Mouse (Mus musculus) telencephalon, adult 2 months (tissue): ENCODE data around the gene Trim46.
"Not testable (repeated sequence)": the region's sequence is repeated elsewhere in the genome, so short reads cannot be mapped to it uniquely, and the experiment has no call there.

ENCODE experiments used
- DNase-seq: peaks from one replicate; pipeline ENCODE4 v3.0.0-alpha.2; 2011; ENCODE audit warnings: low read depth, low spot score

Trim46 gene

DNA sequence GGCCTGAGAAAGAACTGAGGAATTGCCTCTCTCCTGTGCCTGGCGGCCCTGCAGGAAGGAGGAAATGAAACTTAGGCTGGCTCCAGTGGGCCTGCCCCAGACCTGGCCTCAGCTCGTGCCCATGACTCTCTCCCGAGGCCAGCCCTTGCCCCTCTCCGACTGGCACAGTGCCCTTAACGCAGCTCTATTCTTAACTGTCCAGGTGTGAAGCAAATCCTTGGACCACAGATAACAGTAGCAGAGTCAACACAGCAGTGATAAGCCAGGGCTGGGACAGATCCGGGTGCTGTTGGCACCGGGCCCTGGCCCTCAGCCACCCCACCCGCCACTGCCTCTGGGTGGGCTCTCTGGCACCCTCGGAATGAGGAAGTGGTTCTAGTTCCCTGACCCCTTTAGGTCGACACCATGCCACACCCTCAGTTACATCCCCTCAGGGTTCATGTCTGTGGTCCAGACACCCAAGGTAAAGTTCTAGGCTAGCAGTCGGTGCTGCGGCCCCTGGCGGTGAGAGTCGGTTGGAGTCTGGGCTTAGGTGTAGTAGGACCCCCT, 12.5 kb downstream of the Trim46 start:
- no peak for DNase-seq

- no peak for DNase-seq
These were observed 13.5 kb downstream of the Trim46 start for GRCm38 (mm10) chr3:89232614-89233013.

DNA sequence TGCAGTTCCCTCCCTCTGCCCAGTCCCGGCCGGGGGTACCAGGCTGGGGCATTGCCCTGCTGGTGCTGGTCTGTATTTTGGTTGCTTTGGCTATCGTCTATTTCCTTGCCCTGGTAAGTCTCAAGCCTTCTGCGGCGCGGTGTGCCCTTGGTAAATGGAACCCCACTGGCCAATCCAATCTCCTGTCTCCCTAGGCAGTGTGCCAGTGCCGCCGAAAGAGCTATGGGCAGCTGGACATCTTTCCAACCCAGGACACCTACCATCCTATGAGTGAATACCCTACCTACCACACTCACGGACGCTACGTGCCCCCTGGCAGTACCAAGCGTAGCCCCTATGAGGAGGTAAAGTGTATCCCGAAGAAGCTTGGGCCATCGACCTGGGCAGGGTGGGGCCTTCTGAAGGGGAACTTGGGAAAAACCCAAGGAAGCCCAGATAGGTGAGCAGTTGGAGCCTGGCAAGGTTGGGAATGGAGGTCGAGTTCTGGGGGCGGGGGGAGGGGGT, 14.3 kb downstream of the Trim46 start:
- DNase-seq, result no peak

- DNase-seq, result no peak
These were observed 14.8 kb downstream of the Trim46 start for GRCm38 (mm10) chr3:89231345-89231744.

- no peak for DNase-seq
These were observed 15.5 kb downstream of the Trim46 start for GRCm38 (mm10) chr3:89230561-89230960.

DNA sequence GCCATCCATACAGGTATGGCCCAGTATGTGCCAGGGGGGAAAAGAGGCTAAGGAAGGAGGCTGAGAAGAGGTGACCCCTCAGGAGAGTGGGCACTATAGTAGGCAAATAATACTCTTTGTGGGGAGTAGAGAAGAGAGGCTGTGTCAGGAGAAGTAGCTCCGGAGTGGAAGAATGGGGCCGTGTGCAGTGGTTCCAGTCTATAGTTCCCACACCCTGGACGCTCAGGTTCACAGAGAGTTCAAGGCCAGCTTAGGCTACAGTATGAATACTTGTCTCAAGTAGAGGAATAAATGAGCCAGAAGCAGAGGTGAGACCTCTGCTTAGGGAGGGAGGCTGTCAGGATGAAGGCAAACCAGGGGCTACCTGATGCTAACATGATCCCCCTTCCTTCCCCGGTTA, 16.8 kb downstream of the Trim46 start:
- no peak for DNase-seq

DNA sequence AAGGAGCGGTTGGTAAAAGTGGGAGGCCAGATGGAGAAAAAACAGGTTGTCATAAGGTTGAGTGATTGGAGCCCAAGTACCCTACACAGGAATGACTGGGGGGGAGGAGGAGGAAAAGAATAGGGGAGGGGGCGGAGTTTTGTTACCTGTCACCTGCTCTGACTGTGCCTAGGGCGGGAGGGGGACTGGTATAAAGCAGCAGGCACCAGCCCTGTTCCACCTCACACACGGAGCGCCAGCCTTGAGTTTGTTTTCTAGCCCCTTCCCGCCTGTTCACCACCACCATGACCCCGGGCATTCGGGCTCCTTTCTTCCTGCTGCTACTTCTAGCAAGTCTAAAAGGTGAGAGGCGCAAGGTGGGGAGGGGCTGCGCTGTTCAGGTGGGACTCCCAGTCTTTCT, 17.3 kb downstream of the Trim46 start, which contains the start of gene Muc1:
Muc1 (plus strand) TSS at position 222 of the 400 bp plus-strand sequence.
- no peak for DNase-seq

- no peak for DNase-seq
These were observed 17.9 kb downstream of the Trim46 start for GRCm38 (mm10) chr3:89228180-89228549.

GRCm38 (mm10) chr3:89227307-89228179, 18.6 kb downstream of the Trim46 start:
- DNase-seq, result peak; percentile 93

GRCm38 (mm10) chr3:89226900-89227299, 19.2 kb downstream of the Trim46 start, which contains the start of gene Mtx1:
Mtx1 (minus strand) TSS chr3:89227088.
- DNase-seq, result no peak

DNA sequence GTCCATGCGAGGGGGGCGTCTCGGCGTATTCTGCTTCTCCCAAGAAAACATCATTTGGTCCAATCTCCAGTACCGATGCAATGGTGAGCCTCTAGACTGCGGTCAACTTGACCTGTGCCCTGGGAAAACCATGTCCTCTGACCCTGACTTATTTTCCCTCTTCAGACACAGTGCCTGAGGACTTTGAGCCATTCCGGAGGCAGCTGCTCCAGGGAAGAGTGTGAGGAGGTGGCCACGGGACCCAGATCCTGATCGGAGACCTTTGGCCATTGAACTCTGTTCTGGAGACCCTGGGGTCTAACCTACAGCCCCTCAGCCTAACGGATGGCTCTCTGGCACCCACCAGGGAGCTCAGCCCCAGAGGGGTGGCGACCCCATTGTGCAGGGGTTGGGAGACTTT, 19.7 kb downstream of the Trim46 start:
- no peak for DNase-seq

GRCm38 (mm10) chr3:89225918-89226317, 20.2 kb downstream of the Trim46 start:
- no peak for DNase-seq

GRCm38 (mm10) chr3:89225321-89225815, 20.7 kb downstream of the Trim46 start:
- DNase-seq, result no peak

DNA sequence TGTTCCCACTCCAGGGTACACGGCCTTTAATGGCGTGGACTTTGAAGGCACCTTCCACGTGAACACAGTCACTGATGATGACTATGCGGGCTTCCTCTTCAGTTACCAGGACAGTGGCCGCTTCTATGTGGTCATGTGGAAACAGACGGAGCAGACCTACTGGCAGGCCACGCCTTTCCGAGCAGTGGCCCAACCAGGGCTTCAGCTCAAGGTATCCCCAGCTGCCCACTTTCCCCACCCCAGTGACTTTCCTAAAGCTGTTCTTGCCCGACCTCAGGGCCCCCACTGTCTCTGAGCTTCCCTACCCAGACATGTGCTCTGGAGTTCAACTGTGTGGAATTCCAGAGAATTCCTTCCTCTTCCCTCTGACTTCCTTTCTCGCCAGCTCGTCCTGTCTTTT, 21.3 kb downstream of the Trim46 start:
- no peak for DNase-seq

GRCm38 (mm10) chr3:89221167-89221566, 24.9 kb downstream of the Trim46 start:
- no peak for DNase-seq

GRCm38 (mm10) chr3:89219546-89219945, 26.6 kb downstream of the Trim46 start:
- DNase-seq, result no peak

DNA sequence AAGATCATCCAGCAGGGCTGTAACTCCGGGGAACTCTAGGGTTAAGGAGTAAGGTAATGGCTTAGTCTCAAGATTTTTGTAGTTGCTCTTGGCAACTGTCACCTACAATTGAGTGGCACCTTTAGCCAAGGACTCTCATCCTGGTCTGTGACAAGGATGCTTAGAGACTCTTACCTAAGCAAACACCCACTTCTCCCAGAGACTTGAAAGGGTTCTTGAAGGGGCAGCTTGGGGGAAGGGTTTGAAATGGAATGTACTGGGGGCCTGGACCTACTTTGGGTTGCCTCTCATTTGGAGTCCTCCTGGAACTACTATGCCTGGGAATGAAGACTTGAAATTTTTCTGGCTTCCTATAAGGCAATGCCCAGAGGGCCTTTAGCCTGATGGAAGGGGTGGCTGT, 27.8 kb downstream of the Trim46 start:
- DNase-seq, result no peak

DNA sequence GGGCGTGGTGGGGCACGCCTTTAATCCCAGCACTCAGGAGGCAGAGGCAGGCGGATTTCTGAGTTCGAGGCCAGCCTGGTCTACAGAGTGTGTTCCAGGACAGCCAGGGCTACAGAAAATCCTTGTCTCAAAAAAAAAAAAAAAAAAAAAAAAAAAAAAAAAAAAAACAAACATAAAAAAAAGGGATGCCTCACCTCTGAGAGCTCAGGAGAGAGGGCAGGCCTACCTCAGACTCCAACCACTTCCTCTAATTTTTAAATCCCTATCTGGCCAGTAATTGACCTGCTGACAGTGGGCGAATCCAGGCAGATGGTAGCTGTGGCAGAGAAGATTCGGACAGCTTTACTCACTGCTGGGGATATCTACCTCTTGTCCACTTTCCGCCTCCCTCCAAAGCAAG, 29.7 kb downstream of the Trim46 start:
- DNase-seq, result not testable (repeated sequence)

- DNase-seq, result peak; percentile 68
These were observed 30.3 kb downstream of the Trim46 start for GRCm38 (mm10) chr3:89215853-89216252.

DNA sequence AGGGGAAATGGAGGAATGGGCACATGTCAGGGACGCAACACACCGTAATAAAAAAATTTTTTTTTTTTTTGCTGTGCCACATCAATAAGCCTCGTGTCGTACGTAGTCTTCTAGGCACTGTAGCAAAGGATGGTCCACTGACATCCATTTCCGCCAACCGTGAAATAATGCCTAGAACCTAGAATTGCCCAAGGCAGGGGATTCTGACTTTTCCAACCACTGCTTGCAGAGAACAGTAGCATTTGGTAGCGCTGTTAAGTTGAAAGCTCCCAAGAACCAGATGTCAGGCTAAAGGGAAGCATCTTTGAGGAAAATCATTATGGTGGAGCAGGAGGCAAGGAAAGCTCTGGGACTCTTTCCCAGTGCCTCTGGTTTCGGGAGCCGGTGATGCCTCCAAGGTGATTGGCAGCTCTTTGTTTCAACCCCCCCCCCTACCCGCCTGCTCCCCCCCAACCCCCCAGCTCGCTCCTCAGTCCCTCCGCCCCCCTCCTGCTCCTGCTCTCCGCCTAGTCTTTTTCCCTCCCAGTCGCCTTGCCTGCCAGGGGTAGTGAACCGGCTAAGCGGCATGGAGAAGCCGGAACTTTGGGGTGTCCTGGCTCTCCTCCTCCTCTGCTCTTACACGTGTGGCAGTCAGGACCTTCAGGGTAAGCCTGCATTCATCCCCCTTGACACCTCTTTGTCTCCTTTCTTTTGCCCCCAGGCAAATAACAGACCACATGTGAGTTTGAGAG, 31.3 kb downstream of the Trim46 start, which contains the start of gene Thbs3:
Thbs3 (plus strand) TSS at position 500 of the 731 bp plus-strand sequence.
- no peak for DNase-seq

GRCm38 (mm10) chr3:89213803-89214530, 32.1 kb downstream of the Trim46 start:
- DNase-seq, result peak; percentile 86
